Mouse (Mus musculus) kidney, postnatal 14 days (tissue): ENCODE measurements at regions not wholly inside any gene's neighbourhood (a gene's known extent, or its start where the extent isn't known, plus 50 kb on each side); places are given as distances from the start of the nearest gene placed in this dataset.
"Not testable (repeated sequence)": the region's sequence is repeated elsewhere in the genome, so short reads cannot be mapped to it uniquely, and the experiment has no call there.

ENCODE experiments used
- DNase-seq: peaks from one replicate; pipeline ENCODE4 v3.0.0; 2022; ENCODE audit warnings: mixed read lengths

- not testable (repeated sequence) for DNase-seq
Observed at GRCm38 (mm10) chr17:10150403-10150689, 169.3 kb downstream of the Qk start.

GRCm38 (mm10) chr17:10149682-10150402 is 169.8 kb downstream of the Qk start:
- DNase-seq, result no peak

GRCm38 (mm10) chr17:10147106-10147505 is 172.5 kb downstream of the Qk start:
- no peak for DNase-seq

GRCm38 (mm10) chr17:10146576-10146975 is 173.1 kb downstream of the Qk start:
- no peak for DNase-seq

GRCm38 (mm10) chr17:10138847-10139246 is 180.8 kb downstream of the Qk start:
- DNase-seq, result peak; percentile 48

- peak; percentile 6 for DNase-seq
Observed at GRCm38 (mm10) chr17:10138374-10138773, 181.3 kb downstream of the Qk start.

GRCm38 (mm10) chr17:10135111-10135510 is 184.5 kb downstream of the Qk start:
- peak; percentile 32 for DNase-seq

- no peak for DNase-seq
Observed at GRCm38 (mm10) chr17:10128591-10128990, 191.1 kb downstream of the Qk start.

GRCm38 (mm10) chr17:10122411-10122810 is 197.2 kb downstream of the Qk start:
- no peak for DNase-seq

GRCm38 (mm10) chr17:10112118-10112517 is 207.5 kb downstream of the Qk start:
- no peak for DNase-seq

GRCm38 (mm10) chr17:10110375-10110675 is 209.3 kb downstream of the Qk start:
- DNase-seq, result no peak

- DNase-seq, result no peak
Observed at GRCm38 (mm10) chr17:10109511-10110374, 209.9 kb downstream of the Qk start.

GRCm38 (mm10) chr17:10105299-10105698 is 214.4 kb downstream of the Qk start:
- no peak for DNase-seq

GRCm38 (mm10) chr17:10098199-10098598 is 221.5 kb downstream of the Qk start:
- no peak for DNase-seq

GRCm38 (mm10) chr17:10097691-10098090 is 222.0 kb downstream of the Qk start:
- no peak for DNase-seq

- DNase-seq, result peak; percentile 60
Observed at GRCm38 (mm10) chr17:10095841-10096301, 223.8 kb downstream of the Qk start.

- peak; percentile 69 for DNase-seq
Observed at GRCm38 (mm10) chr17:10094108-10094521, 225.5 kb downstream of the Qk start.

- DNase-seq, result peak; percentile 59
Observed at GRCm38 (mm10) chr17:10093437-10094107, 226.1 kb downstream of the Qk start.

GRCm38 (mm10) chr17:10087192-10087886 is 232.3 kb downstream of the Qk start:
- DNase-seq, result no peak

- no peak for DNase-seq
Observed at GRCm38 (mm10) chr17:10086558-10086957, 233.1 kb downstream of the Qk start.

- DNase-seq, result peak; percentile 45
Observed at GRCm38 (mm10) chr17:10086132-10086531, 233.5 kb downstream of the Qk start.

GRCm38 (mm10) chr17:10081721-10082120 is 237.9 kb downstream of the Qk start:
- DNase-seq, result no peak
